Mouse (Mus musculus) gastrocnemius, postnatal 10 days (tissue): ENCODE measurements around the gene Klra3. TPM values are rescaled to one million over a fixed set of nuclear protein-coding genes. Genes with fewer than 3 reads are reported as not detected.
"Not testable (repeated sequence)": the region's sequence is repeated elsewhere in the genome, so short reads cannot be mapped to it uniquely, and the experiment has no call there.

Experiments used
- DNase-seq: peaks from one replicate; pipeline ENCODE4 v3.0.0; 2021; ENCODE audit warnings: mixed read lengths
- long read RNA-seq, 2 experiments: library from polyadenylated mRNA; stranded (forward); transcript quantifications; one replicate each; pipeline ENCODE4 v2.0.0; 2021
- total RNA-seq, 2 experiments: library from RNA; stranded (reverse); gene quantifications; 2 replicates each; pipeline ENCODE4 v1.2.3; 2021

Gene Klra3
- total RNA-seq: not detected
- long read RNA-seq, experiment 1: 0 reads
- long read RNA-seq, experiment 2: 0 reads

GRCm38 (mm10) chr6:130337411-130337810 lies at the start of gene Klra3:
TSS of gene Klra3 (minus strand) at chr6:130337574.
- no peak for DNase-seq

- DNase-seq: no peak
Observed at GRCm38 (mm10) chr6:130386750-130387149, 49.4 kb upstream of the Klra3 start, which contains the start of gene Klra1. TSS of gene Klra1 (minus strand) at chr6:130386874.

- no peak for DNase-seq
Observed at GRCm38 (mm10) chr6:130385803-130386202, 48.4 kb upstream of the Klra3 start.

GRCm38 (mm10) chr6:130382375-130382774 lies 45.0 kb upstream of the Klra3 start:
- DNase-seq: no peak

- DNase-seq: not testable (repeated sequence)
Observed at GRCm38 (mm10) chr6:130345381-130345780, 8.0 kb upstream of the Klra3 start.

GRCm38 (mm10) chr6:130341973-130342372 lies 4.6 kb upstream of the Klra3 start:
- not testable (repeated sequence) for DNase-seq

- no peak for DNase-seq
Observed at GRCm38 (mm10) chr6:130287984-130288649, 49.3 kb downstream of the Klra3 start.

- DNase-seq: not testable (repeated sequence)
Observed at GRCm38 (mm10) chr6:130281828-130282227, 55.5 kb downstream of the Klra3 start, which contains the start of gene Klra10. TSS of gene Klra10 (minus strand) at chr6:130281928.

Other genes with a start within 250 kb of the Klra3 start
- not detected for gene Klra8, start 207.7 kb downstream of the Klra3 start, total RNA-seq
- gene Klra9, start 144.5 kb downstream of the Klra3 start, total RNA-seq: not detected
- gene Klra7, start 104.3 kb downstream of the Klra3 start, total RNA-seq: not detected
- gene Klra10, start 55.6 kb downstream of the Klra3 start, total RNA-seq: not detected
- gene Klra1, start 49.3 kb upstream of the Klra3 start, total RNA-seq: not detected